Mouse (Mus musculus) midbrain, embryonic 11.5 days (tissue): ENCODE measurements at regions not wholly inside any gene's neighbourhood (a gene's known extent, or its start where the extent isn't known, plus 50 kb on each side); places are given as distances from the start of the nearest gene placed in this dataset.
A peak's percentile ranks its signal among the peaks of the same experiment; 100 is the strongest.

ENCODE experiments used
- ATAC-seq: fragments of 200-750 bp; cut with Nextera tagmentation; 2 replicates; pipeline ENCODE4 v1.8.0; 2017; ENCODE audit warnings: moderate TSS enrichment, moderate library complexity; ENCODE audit not compliant: low FRiP score
- DNase-seq: peaks from one replicate; pipeline ENCODE4 v3.0.0; 2015; ENCODE audit warnings: low spot score; ENCODE audit errors: missing footprints
- H3K27ac ChIP-seq: fragments of 300-500 bp; sonication (generic); 2 replicates; pipeline ENCODE4 v1.5.1; 2014; ENCODE audit warnings: low read depth, low read length
- H3K27me3 ChIP-seq: fragments of 300-500 bp; sonication (generic); 2 replicates; pipeline ENCODE4 v1.6.1; 2014; ENCODE audit warnings: mild to moderate bottlenecking, low read length, moderate library complexity, mixed read lengths; ENCODE audit not compliant: control insufficient read depth, insufficient read depth
- H3K36me3 ChIP-seq: fragments of 300-500 bp; sonication (generic); 2 replicates; pipeline ENCODE4 v1.6.1; 2014; ENCODE audit warnings: mild to moderate bottlenecking, low read length, moderate library complexity, mixed read lengths; ENCODE audit not compliant: control insufficient read depth, insufficient read depth
- H3K4me1 ChIP-seq: fragments of 300-500 bp; sonication (generic); 2 replicates; pipeline ENCODE4 v1.6.1; 2014; ENCODE audit warnings: low read length; ENCODE audit not compliant: control insufficient read depth, insufficient read depth
- H3K4me2 ChIP-seq: fragments of 300-500 bp; sonication (generic); 2 replicates; pipeline ENCODE4 v1.6.1; 2014; ENCODE audit warnings: mild to moderate bottlenecking, moderate library complexity
- H3K4me3 ChIP-seq: fragments of 300-500 bp; sonication (generic); 2 replicates; pipeline ENCODE4 v1.5.1; 2014; ENCODE audit warnings: low read depth, low read length
- H3K9ac ChIP-seq: fragments of 300-500 bp; sonication (generic); 2 replicates; pipeline ENCODE4 v1.6.1; 2014; ENCODE audit warnings: low read length
- H3K9me3 ChIP-seq: fragments of 300-500 bp; sonication (generic); 2 replicates; pipeline ENCODE4 v1.6.1; 2016; ENCODE audit warnings: low read length; ENCODE audit not compliant: control insufficient read depth
- WGBS: fragments of 180-500 bp; shearing (Covaris S2); extraction: QIAGEN DNeasy Blood & Tissue Kit; methylation state at CpG from one replicate; pipeline ENCODE4 v1.1.7; 2014; 5-methylcytosine and 5-hydroxymethylcytosine counted together

- no peak overlapping the region for H3K4me2 ChIP-seq
- DNase-seq = peak; percentile 73
- no peak for ATAC-seq
- no peak overlapping the region for H3K9ac ChIP-seq
- no peaks in the 10 kb centered on the region; the same call in 1 of the 2 replicates for H3K27me3 ChIP-seq
- no peak overlapping the region for H3K27ac ChIP-seq
- WGBS = 85% methylated on average over 13 of the region's 13 CpGs
- no peak overlapping the region for H3K4me3 ChIP-seq
- no peaks in the 10 kb centered on the region for H3K9me3 ChIP-seq
- no peaks in the 10 kb centered on the region for H3K36me3 ChIP-seq
- H3K4me1 ChIP-seq = peaks cover 18% of the 10 kb centered on the region
Measured at GRCm38 (mm10) chr4:153542631-153543031, 60.0 kb upstream of the Ajap1 start.

GRCm38 (mm10) chr4:153543900-153544648, 61.5 kb upstream of the Ajap1 start:
- no peaks in the 10 kb centered on the region for H3K36me3 ChIP-seq
- no peaks in the 10 kb centered on the region for H3K9me3 ChIP-seq
- H3K27ac ChIP-seq = no peak overlapping the region
- peaks cover 26% of the 10 kb centered on the region for H3K4me1 ChIP-seq
- peak; percentile 85 for DNase-seq
- no peaks in the 10 kb centered on the region; the same call in 1 of the 2 replicates for H3K27me3 ChIP-seq
- ATAC-seq = peak; percentile 68
- H3K9ac ChIP-seq = no peak overlapping the region
- no peak overlapping the region for H3K4me2 ChIP-seq
- H3K4me3 ChIP-seq = no peak overlapping the region
- WGBS = 55% methylated on average over 24 of the region's 24 CpGs

GRCm38 (mm10) chr4:153546709-153547108, 64.1 kb upstream of the Ajap1 start:
- peaks cover 3% of the 10 kb centered on the region; the same call in 1 of the 2 replicates for H3K9me3 ChIP-seq
- H3K27me3 ChIP-seq = no peaks in the 10 kb centered on the region; the same call in 1 of the 2 replicates
- H3K4me1 ChIP-seq = peaks cover 26% of the 10 kb centered on the region
- peak; percentile 77 for DNase-seq
- WGBS = 89% methylated on average over 7 of the region's 7 CpGs
- ATAC-seq = no peak
- H3K4me3 ChIP-seq = no peak overlapping the region
- H3K4me2 ChIP-seq = no peak overlapping the region
- H3K9ac ChIP-seq = no peak overlapping the region
- H3K27ac ChIP-seq = no peak overlapping the region
- no peaks in the 10 kb centered on the region for H3K36me3 ChIP-seq

- 91% methylated on average over 5 of the region's 5 CpGs for WGBS
- H3K27ac ChIP-seq = no peak overlapping the region
- H3K9ac ChIP-seq = no peak overlapping the region
- H3K9me3 ChIP-seq = peaks cover 3% of the 10 kb centered on the region; the same call in 1 of the 2 replicates
- H3K4me2 ChIP-seq = no peak overlapping the region
- ATAC-seq (no peak), DNase-seq (peak; percentile 61)
- H3K4me1 ChIP-seq = peaks cover 27% of the 10 kb centered on the region
- H3K4me3 ChIP-seq = no peak overlapping the region
- H3K36me3 ChIP-seq = no peaks in the 10 kb centered on the region
- no peaks in the 10 kb centered on the region; the same call in 1 of the 2 replicates for H3K27me3 ChIP-seq
Measured at GRCm38 (mm10) chr4:153547111-153547510, 64.5 kb upstream of the Ajap1 start.

GRCm38 (mm10) chr4:153547871-153548270, 65.3 kb upstream of the Ajap1 start:
- DNase-seq = peak; percentile 83
- Histone ChIP-seq H3K27me3 (no peaks in the 10 kb centered on the region; the same call in 1 of the 2 replicates), H3K4me3 (no peak overlapping the region), H3K27ac (no peak overlapping the region), H3K36me3 (no peaks in the 10 kb centered on the region), H3K9ac (no peak overlapping the region), H3K9me3 (peaks cover 3% of the 10 kb centered on the region; the same call in 1 of the 2 replicates), H3K4me1 (peaks cover 33% of the 10 kb centered on the region), H3K4me2 (no peak overlapping the region)
- no peak for ATAC-seq
- 46% methylated on average over 13 of the region's 13 CpGs for whole genome bisulfite sequencing

GRCm38 (mm10) chr4:153551291-153551690, 68.7 kb upstream of the Ajap1 start:
- 95% methylated on average over 7 of the region's 7 CpGs for WGBS
- no peaks in the 10 kb centered on the region for H3K36me3 ChIP-seq
- no peak overlapping the region for H3K27ac ChIP-seq

GRCm38 (mm10) chr4:153552483-153552882, 69.9 kb upstream of the Ajap1 start:
- Histone ChIP-seq H3K27ac (no peak overlapping the region), H3K9me3 (peaks cover 3% of the 10 kb centered on the region; the same call in 1 of the 2 replicates), H3K9ac (no peak overlapping the region), H3K4me3 (no peak overlapping the region), H3K4me1 (peaks cover 19% of the 10 kb centered on the region), H3K27me3 (no peaks in the 10 kb centered on the region), H3K36me3 (no peaks in the 10 kb centered on the region), H3K4me2 (peak overlapping the region; percentile 17; the same call in 1 of the 2 replicates)
- ATAC-seq = peak; percentile 69
- DNase-seq = no peak
- 15% methylated on average over 4 of the region's 4 CpGs for WGBS

More at GRCm38 (mm10) chr4:153551291-153551690, 68.7 kb upstream of the Ajap1 start:
- Histone ChIP-seq H3K27me3 (no peaks in the 10 kb centered on the region), H3K9me3 (peaks cover 3% of the 10 kb centered on the region; the same call in 1 of the 2 replicates), H3K9ac (no peak overlapping the region), H3K4me1 (peaks cover 19% of the 10 kb centered on the region), H3K4me3 (no peak overlapping the region), H3K4me2 (no peak overlapping the region)
- DNase-seq (peak; percentile 53), ATAC-seq (no peak)

- Histone ChIP-seq H3K4me3 (no peak overlapping the region), H3K9ac (no peak overlapping the region), H3K27ac (no peak overlapping the region), H3K4me2 (no peak overlapping the region), H3K27me3 (no peaks in the 10 kb centered on the region), H3K4me1 (peaks cover 2% of the 10 kb centered on the region; the same call in 1 of the 2 replicates), H3K36me3 (no peaks in the 10 kb centered on the region), H3K9me3 (no peaks in the 10 kb centered on the region)
- DNase-seq (peak; percentile 47), ATAC-seq (no peak)
- 83% methylated on average over 19 of the region's 19 CpGs for WGBS
Measured at GRCm38 (mm10) chr4:153557812-153558608, 75.4 kb upstream of the Ajap1 start.

- ATAC-seq (no peak), DNase-seq (peak; percentile 17)
- H3K9me3 ChIP-seq = no peaks in the 10 kb centered on the region
- no peak overlapping the region for H3K9ac ChIP-seq
- H3K4me2 ChIP-seq = no peak overlapping the region
- no peak overlapping the region for H3K4me3 ChIP-seq
- H3K27me3 ChIP-seq = no peaks in the 10 kb centered on the region
- no peaks in the 10 kb centered on the region for H3K36me3 ChIP-seq
- 77% methylated on average over 4 of the region's 4 CpGs for WGBS
- no peaks in the 10 kb centered on the region for H3K4me1 ChIP-seq
- H3K27ac ChIP-seq = no peak overlapping the region
Measured at GRCm38 (mm10) chr4:153559568-153559967, 77.0 kb upstream of the Ajap1 start.
